Mouse (Mus musculus): ENCODE measurements around the gene Colca2.

Colca2 gene

DNA sequence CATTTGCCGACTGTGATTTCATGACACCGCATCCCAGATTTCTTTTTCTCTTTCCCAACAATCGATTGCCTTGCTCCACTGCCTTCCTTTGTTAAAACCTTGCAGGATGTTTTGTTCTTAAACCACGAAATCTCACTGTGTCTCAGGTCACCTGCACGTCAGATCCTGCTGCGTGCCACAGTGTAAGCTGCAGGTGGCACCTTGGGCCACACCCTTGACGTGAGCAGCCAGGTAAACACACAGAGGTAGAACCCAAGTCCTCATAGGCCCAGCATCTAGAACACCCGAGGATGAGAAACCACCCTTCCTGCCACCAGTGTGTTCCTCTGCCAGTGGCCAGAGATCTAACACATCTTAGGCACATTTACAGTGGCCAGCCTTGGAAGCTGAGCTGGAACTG lies 7.3 kb downstream of the Colca2 start:
- no peak for DNase-seq

DNA sequence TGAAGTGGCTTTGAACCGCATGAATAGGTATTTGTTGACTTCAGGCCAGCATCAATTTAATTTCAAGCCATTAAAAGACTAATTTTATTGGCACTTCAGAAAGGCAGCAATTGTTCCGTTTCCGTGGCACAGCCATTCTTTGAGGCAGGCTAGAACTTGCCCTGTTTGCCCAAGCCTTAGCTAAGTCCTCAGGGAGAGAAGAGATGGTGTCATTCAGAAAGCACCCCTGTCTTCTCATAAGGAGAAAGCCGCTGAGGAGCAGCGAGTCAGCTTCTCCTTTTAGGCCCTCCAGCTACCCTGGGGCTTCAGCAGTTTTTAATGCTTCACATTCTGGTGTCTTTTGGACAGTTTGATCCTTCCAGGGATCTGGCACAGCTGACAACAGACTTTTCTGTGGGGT lies 9.5 kb downstream of the Colca2 start:
- DNase-seq: no peak

DNA sequence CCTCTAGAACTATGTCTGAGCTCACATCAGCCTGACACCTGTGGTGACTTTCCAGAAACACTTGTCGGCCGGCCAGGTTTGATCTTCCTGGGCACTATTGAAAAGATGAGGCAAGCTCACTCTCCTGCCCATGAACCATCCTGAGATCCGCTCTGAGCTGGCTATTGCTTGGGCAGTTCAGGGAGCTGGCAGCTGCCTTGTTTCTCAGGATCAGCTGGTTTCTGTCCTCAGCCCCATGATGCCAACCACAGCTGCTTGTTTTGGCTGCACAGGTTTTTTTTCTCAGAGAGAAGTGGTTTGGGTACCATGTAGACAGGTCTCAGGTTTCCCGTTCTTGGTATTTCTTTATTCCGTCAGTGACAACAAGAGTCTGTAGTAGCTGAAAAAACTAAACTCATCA lies 19.9 kb downstream of the Colca2 start:
- DNase-seq: no peak

DNA sequence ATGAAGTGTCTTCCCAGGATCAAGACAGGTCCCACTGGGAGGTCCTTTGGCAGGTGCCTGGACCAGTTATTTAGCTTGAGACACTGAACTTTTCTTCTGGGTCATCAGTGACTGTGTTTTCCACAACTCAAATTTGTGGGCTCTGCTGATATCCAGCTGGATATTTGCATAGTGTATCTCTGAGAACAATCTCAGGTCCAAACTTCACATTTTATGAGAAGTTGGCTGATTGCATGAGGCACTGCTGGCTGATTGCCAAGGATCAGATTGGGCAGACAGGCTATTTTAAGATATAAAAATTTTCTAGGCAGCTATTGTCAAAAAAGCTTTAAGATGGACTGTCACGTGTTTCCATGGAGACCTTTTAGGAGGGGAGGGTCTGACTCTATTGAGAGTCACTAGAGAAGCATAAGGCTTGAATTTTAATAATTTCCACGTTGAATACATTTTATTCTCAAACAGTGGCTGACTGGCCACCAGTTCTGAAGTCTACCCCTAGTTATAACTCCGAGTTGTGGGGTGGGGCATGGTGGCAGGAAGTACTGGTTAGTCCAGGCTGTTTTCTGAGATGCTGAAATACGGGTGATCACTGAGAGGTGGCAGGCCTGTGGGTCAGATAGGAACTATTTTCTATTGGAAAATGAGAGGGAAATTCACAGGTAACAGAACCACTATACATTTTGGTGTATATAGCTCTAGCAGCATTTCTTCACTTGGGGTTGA lies 21.4 kb downstream of the Colca2 start:
- DNase-seq: no peak

DNA sequence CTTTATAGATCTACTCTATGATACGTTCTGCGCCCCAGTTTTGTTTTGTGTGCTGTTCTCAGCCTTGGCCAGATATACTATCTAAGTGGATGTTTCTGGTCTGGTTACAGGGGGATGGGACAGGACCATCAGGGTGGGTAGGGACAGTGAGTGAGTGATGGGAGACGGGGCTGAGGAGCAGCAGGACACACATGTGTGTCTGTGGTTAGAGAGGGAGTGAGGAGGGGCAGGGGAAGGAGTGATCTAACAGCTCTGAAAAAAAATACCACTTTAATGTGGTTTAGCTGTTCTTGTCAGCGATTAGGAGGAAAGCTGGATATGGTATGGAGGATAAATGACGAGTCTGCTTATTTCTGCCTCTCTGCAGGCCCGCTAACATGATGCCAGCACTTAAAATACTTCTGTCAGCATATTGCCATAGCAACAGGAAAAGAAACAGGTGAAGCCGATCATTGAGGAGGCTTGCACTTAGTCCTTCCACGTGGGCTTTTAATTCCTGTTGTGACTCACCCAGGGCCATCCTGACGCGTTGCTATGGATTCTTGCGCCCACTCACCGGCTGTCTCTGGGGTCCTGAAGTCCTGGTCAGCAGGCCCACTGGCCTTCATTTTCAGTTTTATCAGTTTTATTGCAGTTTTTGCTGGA lies 39.5 kb downstream of the Colca2 start:
- no peak for DNase-seq

DNA sequence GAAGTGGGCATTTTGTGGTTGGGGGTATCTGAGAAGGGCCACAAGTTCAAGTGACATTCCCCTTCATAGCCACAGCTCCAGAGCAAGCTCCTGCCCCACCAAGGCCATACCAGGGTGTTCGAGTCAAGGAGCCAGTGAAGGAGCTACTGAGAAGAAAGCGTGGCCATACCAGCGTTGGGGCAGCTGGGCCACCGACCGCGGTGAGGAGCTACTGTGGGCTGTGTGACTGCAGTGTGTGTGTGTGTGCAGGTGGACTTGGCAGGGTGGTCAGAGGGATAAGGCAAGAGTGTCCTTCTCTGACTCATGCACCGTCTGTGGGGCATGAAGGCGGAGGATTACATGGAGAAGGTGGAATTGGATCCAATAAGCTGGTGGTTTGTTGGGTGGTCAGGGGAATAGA lies 46.2 kb downstream of the Colca2 start:
- no peak for DNase-seq

DNA sequence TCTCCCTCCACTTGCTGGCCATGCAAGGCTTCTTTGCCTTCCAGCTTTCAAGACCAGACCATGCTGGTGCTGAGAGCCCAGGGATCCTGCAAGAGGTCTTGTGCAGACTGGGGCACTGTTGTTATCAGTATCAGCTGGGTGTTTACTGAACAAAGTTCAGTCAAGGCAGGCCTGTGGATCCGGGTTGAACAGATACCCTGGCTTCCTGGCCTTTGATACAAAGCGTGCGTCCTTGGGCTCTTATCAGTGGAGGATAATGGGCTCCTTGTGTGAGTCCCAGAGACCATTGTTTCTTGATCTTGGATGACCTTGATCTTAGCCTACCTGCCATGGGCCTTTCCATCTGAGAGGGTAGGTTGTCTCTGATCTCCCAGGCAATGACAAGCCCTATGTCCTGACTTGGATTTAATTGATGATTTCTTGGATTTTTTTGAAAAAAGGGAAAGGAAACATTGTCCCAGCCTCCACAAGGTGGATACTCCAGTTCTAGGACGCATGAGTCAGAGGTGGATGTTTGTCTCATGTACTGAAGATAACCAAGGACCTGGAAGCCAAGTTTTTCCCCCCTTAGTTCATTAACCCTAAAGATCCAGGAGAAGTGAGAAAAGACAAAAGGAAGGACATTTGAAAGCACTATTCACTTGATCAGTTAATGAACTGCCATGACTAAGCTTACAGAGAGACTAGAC lies 47.5 kb downstream of the Colca2 start:
- no peak for DNase-seq

DNA sequence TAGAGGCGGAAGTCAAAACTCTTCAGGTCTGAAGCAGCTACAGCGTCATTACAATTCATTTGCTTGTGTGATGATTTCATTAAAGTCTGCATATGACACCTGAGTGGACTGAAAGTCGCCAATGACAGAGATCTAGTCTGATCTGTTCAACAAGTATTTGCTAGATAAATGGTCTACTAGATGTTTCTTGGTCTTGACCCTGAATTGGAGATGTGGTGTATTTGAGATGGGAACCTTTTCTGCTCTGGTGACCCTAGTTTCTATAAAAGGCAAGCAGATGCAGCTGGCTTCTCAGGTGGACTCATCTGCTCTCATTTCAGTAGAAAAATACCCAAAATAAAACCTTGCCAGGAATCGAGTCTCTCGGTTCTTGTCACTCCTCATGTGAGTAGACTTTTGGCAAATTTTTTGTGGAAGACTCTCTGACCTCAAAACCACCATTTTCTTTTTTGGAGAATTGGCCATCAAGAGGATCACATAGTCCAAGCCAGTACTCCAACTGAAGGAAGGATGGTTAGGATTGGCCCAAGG lies 52.7 kb downstream of the Colca2 start:
- no peak for DNase-seq

Data from thymus, postnatal 25 days (tissue).